Mouse (Mus musculus) gastrocnemius, postnatal 10 days (tissue): ENCODE data around the gene Sik3. TPM values are rescaled to one million over a fixed set of nuclear protein-coding genes. Genes with fewer than 3 reads are reported as not detected.

ENCODE experiments used
- DNase-seq: peaks from one replicate; pipeline ENCODE4 v3.0.0; 2021; ENCODE audit warnings: mixed read lengths
- total RNA-seq, 2 experiments: library from RNA; stranded (reverse); gene quantifications; 2 replicates each; pipeline ENCODE4 v1.2.3; 2021

Sik3 gene
- total RNA-seq, 2 experiments from 2014 or later, result 52.7 to 52.9 TPM

DNA sequence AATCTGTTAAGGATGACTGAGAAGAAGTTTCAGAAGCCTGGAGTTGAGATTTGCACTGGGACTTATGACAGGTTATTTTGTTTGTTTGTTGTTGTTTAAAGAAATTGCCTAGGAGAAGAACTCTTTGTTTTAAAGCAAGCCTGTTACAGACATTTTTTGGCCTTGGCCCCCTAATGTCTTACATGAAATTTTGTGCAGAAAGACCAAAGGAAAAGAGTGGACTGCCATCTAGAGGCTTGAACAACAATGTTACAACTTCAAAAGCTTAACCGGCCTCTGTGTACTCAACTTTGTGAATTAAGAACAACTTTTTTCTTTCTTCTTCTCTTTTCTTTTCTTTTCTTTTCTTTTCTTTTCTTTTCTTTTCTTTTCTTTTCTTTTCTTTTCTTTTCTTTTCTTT, 179.0 kb downstream of the Sik3 start:
- no peak for DNase-seq

DNA sequence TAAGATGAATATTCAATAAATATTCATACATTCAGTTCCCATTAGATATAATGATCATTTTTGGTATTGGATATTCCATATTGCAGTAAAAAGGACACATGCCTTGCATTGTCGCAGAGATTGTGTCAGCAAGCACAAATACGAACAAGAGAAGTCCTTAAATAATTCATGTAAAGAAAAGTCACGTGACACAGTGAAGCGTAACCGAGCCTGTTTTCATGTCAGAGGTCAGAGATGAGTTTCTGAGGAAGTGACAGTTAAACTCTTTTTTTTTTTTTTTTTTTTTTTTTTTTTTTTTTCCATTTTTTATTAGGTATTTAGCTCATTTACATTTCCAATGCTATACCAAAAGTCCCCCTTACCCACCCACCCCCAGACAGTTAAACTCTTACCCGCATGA, 180.0 kb downstream of the Sik3 start:
- DNase-seq, result no peak

DNA sequence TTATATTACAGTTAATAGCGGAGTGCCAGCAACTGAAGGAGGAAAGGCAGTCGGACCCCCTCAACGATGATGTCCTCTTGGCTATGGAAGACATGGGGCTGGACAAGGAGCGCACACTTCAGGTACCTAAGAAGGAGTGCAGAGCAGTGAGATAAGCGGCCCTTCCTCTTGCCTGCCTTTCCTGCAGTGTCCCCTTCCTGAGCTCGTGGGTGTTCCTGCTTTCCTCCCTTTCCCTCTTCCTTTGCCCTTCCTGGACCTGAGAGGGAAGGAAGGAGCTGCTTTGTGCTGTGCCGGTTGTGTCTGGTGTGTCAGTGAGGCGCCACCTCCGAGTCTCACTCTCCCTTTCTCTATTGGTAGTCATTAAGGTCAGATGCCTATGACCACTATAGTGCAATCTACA, 182.2 kb downstream of the Sik3 start:
- DNase-seq, result no peak

DNA sequence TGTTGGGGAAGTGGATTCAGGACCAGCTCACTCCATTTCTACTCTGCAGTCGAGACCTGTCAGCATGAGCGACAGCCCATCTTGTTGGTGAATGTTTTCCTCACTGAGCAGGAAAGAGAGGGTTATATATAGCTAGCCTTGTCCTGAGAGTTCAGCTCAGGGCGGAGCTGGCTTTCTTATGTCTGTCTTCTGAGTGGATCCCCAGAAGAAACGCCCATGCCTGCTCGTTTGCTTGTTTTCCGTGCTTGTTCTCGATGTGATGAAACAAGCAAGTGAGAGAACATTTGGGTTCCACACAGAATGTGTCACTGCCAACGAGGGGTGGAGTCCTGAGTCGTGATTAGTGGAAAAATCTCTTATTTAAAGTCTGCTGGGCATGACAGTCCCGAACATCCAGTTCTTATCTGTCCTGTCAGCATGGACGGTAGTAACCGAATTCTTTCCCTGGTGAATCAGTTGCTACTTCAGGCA, 184.1 kb downstream of the Sik3 start:
- DNase-seq, result no peak

DNA sequence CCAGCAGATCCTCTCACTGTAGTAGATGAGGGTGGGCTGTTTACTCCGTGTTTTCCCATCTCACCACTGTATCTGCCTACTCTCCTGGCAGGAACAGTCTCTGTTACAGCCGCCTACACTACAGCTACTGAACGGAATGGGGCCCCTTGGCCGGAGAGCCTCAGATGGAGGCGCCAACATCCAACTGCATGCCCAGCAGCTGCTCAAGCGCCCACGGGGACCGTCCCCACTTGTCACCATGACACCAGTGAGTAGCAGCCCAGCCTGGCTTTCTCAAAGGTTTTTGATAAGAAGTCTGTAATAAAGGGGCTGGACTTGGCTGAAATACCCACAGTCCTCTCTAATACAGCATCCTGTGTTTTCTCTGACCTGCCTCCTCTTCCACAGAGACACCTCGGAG, 185.8 kb downstream of the Sik3 start:
- DNase-seq, result no peak

DNA sequence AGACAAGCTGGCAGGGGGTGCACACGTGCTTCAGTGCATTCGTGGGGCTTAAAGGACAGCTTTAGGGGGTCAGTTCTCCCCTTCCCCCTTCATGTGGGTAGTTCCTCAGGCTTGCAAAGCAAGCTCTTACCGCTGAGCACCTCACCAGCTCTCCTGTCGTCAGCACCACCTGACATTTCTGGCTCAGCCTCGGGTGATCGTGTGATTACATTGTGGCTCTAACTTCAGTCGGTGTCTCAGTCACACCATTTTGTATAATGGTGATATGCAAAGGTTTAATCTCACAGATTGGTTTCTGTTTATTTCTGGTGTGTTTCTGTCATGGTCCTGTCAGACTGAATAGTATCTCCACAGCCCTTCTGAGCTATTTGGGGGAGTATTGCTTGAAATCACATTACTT, 186.3 kb downstream of the Sik3 start:
- DNase-seq, result no peak

DNA sequence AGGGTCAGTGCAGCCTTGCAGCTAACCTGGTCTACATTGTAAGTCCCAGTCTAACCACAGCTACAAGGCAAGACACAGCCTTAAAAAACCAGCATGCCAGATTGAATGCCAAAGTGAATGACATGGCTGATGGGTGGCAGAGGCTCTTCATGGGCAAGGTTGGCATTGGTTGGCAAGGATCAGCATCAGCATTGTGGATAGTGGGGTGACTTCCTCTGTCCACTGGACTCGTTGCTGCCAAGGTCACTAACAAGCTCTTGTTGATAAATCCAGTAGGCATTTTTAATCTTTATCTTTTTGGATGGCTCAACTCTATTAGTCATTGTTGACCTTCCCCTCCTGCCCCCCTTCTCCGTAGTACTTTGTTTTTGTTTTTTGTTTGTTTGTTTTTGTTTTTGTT, 187.0 kb downstream of the Sik3 start:
- DNase-seq, result no peak

DNA sequence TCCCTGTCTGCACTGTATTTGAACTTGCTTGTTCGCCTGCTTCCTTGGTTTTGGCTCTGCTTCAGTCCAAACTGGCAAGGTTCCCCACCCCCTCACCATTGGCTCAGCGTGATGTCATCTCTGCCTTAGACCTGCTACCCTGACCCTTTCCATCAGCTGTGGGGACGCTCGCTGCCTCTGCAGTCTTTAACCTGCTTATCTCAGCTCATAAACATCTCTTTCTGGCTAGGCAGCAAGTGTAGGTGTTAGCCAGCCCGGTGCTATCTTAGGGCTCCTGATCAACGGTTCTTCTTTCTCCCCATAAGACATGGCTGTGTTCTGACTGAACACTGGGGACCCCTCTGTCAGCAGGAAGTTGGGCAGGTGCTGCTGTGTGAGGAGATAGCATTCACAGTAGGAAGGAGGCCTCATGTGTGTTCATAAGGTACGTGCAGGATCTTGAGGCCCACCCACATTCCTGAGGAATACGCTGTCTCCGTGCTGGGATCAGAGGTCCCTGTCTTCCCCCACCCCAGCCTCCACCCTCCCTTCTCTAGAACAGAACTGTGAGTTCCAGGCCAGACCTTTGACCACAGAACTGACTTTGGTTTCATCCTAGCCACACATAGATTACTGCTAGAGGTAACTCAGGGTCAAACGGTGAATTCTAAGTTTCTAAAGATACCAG, 194.3 kb downstream of the Sik3 start:
- DNase-seq, result no peak

DNA sequence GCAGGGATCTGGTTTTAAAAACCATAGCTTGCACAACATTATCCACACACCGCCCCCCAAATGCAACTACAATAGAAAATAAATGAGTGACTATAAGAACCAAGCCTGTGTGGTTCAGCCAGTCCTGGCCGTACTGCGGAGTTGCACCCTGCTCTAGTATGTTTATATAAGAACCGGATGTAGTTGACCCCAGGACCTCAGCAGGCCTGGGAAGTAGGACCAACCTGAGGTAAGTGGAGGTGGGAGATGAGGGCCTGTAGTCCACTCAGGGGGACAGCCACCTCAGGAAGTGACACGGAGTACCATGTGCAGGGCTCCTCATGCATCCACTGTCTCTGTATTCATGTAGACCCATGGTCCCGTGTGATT, 194.9 kb downstream of the Sik3 start:
- DNase-seq, result no peak

DNA sequence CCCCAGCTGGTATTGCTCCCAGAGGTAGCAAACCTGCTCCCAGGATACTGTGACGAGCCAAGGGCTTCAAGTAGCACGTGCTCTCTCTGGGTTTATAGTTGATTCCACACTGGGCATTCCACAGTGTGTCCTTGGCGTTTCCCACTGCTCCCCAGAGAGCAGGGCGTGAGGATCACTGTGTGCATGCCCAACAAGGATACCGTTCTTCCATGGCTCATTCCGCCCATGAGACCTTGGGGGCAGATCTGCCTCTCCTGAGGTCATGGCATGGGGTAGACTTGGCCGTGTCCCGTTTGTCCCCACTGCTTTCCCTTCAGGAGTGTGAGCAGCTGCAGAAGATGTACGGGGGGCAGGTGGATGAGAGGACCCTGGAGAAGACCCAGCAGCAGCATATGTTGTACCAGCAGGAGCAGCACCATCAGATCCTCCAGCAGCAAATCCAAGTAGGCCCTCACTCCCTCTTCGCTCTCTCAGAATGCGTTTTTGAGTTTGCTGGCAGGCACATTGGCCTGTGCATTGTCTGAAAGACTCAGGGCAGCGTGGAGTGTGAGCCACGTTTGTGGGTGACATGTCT, 195.9 kb downstream of the Sik3 start:
- DNase-seq, result no peak

DNA sequence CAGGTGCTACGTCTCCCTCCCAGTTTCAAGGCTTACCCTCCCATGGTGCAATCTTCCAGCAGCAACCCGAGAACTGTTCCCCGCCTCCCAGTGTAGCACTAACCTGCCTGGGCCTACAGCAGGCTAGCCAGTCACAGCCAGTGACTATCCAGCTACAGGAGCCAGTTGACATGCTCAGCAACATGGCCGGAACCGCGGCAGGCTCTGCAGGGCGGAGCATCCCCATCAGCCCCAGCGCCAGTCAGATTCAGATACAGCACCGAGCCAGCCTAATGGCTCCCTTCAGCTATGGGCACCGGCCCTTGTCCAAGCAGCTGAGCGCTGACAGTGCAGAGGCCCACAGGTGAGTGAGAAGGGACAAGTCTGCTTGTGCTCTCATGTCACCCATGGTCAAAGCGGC, 197.9 kb downstream of the Sik3 start:
- DNase-seq, result no peak

DNA sequence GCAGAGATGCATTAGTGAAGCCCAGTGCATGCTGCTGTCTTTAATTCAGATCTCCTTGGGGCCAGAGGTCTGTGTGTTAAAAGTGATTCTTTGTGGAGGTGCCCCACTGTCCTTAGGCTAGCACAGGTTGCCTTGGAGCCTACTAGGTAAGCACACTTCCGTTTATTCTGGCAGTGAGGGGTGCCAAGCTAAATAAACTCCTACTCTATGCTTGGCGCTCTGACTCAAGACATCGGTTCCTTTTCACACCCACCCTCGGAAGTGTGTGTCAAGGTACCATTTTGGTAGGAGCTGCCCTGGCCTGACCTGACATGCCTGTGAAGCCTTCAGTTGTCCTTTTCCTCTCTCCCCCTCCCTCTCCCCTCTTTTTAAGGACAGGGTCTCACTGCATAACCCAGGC, 201.7 kb downstream of the Sik3 start:
- no peak for DNase-seq

DNA sequence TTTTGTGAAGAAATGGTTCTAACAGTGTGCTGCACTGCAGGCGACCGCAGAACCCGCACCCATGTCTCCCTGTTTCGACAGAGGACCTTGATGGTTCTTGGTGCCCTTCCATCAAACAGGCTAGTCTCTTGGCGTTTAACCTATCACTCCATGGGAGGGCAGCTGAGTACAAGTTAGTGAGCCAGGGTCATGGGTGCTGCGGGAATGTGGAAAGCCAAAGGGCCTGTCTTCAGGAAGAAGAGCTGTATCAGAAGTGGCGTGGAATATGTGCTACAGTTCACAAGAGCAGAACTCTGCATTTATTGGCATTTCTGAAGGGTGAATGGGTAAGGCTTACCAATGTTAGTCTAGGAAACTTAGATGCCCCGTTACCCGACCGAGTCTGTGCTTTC, 202.3 kb downstream of the Sik3 start:
- no peak for DNase-seq

DNA sequence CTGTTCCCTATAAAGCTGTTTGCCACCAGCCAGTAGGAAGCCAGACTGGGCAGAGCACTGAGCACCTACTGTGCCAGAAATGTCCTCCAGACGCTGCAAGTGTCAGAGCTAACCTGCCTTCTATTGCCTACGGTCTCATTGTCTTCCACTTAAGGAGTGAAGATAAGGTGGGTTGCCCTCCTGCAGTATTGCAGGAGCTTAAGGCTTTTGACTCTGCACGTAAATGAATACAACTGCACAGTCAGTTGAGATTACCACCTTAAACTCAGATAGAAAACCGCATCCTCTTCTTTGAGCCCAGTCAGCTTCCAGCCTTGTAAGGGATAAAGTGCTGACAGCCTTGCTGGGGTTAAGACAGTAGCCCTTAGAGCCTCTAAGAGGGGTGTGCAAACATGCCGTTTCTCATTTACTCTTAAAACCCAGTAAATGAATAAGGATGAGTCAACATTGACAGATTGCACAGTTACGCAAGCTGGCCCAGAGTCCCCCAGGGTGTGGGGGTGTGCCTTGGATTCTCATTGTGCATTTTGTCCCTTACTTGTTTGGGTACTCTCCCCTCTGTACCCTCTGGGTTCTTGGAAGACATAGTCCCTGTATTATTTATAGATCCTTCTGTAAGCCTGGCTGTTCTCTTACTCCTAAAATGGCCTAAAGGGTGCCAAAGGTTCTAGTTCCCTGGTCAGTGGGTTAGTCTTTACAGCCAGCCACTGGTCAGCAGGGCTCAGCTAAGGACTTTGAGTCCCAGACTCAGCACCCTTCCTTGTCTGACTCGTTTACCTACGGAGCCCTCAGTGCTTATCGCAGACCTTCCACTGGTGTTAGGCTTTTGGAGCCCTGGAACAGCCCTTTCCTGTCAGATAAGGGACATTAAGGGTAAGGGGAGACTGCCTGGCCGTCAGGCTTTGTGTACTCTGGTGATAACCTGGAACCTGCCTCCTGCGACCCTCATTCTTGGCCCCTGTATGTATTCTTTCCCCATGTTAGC, 203.0 kb downstream of the Sik3 start:
- no peak for DNase-seq

DNA sequence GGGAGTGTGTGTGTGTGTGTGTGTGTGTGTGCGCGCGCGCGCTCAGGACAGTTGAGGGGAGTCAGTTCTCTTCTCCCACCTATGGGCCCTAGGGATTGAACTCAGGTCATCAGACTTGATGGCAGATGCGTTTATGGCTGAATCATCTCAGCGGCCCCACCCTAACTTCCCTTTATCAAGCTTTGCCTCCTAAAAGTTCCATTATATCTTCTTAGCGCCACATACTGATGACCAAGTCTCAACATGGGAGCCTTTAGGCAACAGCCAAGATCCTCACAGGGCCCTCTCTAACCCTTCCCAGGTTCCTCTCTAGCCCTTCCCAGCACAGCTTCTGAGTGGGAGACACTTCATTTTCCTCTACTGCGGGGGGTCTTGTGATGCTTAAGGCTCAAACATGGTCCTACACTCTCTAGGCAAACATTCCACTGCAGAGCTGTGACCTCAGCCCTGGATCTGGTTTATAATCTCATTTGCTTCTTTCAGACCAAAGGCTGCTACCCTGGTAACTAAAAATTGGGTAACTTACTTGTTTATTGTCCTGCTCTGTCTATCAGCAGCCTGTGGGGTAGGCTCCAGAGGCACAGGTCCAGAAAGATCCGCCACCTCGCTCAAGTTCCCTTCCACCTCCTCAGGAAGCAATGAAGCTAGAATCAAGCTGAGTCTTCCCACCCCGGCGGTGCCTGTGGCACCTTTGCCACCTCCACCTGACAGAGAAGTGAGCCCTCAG, 204.3 kb downstream of the Sik3 start:
- DNase-seq, result no peak

DNA sequence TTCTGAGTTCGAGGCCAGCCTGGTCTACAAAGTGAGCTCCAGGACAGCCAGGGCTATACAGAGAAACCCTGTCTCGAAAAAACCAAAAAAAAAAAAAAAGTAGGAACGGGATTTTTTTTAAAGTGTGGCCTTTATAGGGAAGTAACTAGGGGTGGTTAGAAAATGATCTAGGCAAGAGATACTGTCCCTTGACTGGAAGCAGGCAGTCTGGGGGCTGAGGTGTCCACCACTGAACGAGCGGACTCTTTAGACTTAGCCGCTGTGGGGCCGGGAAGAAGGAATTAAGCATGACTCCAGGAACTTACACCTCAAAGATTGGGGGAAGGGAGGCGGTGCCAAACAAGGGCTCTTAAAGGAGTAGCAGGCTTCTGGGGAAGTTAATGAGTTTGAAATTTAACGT, 205.6 kb downstream of the Sik3 start:
- DNase-seq, result no peak

DNA sequence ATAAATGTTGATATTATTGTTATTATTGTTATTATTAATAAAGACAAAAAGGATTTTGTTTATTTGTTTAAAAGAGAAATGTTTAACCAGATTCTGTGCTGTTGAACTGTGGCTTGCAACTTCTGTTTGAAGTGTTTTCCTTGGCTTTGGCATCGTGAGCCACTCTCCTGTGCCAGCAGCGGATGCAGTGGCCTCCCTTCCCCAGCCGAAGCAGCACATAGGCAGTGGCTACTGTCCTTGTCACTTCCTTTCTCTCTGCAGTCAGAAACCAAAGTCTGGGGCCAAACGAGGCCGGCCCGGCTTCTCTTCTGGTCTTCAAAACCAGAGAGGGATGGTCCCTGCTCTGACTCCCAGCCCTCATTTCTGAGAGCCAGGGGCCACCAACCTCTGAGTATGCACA, 210.5 kb downstream of the Sik3 start:
- DNase-seq, result no peak

DNA sequence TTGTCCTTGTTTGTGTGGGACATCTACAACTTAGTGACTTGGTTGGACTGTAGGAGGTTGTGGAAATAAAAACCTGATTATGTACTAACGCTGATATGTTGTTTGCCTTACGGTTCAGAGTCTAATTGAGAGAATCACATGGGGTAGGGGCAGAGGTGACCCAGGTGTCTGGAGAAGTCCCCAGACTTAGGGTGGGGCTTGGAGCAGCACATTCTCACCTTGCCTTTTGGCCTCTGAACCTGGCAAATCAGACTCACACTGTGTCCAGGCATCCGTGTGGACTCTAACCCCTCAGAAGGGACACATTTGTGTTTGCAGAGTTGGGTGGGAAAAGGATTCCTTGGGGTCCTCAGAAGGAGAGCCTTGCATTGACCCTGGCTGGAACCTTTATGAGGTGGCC, 211.5 kb downstream of the Sik3 start:
- no peak for DNase-seq

DNA sequence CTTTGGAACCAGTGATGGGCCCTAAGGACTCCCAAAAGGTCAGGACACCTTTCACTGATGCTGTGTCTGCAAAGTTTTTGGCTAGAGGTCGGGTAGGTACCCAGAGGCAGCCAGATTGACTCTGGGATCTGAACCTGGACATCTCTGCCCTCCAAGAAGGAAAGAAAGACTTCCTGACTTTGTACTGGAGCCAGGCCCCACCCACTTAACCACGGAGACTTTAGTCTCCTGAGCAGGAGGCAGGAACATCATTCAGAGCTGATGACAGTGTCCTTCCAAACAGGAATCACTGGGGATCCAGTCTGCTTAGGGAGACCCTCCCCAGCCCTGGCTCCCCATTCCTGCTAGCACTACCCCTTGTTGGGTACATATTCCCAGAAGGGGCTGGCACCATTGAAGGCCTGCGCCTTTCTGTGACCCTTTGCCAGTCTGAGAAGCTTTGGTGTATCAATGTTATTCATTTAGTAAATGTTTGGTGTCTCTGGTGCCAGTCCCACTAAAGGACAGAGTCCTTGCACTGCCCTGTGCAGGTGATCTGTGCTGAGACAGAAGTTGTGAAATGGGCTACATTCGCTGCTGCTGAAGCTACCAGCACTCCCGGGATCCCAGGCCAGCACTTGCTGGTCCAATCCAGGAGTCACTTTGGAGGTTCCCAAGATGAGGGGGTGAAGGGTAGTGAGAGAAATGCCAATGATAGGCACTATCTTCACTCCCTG, 212.5 kb downstream of the Sik3 start:
- DNase-seq, result no peak

DNA sequence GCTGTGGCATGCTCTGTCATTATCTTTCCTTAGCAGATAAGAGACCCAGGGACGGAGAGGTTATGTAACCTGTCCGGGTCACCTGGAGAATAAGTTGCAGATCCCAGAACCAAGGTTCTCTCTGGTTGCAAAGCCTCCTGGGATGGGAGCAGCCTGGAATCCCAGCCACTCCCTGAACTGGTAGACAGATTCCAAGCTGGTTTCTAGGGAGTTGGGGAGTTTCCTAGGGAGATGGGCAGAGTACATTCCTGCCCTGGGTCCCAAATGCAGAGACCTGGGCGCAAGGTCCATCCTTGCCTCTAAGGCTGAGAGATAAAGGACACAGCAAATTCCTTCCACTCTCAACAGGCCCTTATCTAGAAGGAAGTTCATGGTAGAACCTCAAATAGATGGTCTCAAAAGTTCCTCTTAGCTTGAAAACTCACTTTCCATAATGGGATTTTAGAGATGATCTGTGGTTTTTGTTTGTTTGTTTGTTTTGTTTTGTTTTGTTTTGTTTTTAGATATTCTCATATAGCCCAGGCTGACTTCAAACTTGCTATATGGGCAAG, 214.5 kb downstream of the Sik3 start:
- DNase-seq, result no peak

DNA sequence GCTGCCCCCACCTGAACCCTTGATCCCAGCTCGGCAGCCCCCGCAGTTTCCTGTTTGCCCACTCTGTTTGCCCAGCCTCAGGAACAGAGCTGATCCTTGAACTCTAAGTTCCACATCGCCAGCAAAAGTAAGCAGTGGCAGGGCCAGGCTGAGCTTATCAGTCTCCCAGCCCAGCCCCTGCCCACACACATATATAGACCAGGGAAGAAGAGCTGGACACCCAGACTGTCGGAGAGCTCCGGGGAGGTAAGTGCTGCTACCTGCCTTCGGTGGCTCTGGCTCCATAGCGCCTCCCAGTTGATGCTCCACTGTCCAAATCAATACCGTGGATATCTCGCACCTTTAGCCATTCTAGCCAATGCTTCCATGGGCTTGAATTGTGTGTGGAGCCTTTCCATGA, 215.9 kb downstream of the Sik3 start, which contains the start of gene Apoa1:
Gene Apoa1, plus strand, starts transcription at position 90 of the 400 bp plus-strand sequence.
- no peak for DNase-seq
